Mouse (Mus musculus) induced T-regulatory cell, adult 2 months (primary cell): ENCODE data around the gene Ttc26.

ENCODE experiments used
- DNase-seq: peaks from one replicate; pipeline ENCODE4 v3.0.0-alpha.2; 2012; ENCODE audit warnings: low read depth

Gene Ttc26

DNA sequence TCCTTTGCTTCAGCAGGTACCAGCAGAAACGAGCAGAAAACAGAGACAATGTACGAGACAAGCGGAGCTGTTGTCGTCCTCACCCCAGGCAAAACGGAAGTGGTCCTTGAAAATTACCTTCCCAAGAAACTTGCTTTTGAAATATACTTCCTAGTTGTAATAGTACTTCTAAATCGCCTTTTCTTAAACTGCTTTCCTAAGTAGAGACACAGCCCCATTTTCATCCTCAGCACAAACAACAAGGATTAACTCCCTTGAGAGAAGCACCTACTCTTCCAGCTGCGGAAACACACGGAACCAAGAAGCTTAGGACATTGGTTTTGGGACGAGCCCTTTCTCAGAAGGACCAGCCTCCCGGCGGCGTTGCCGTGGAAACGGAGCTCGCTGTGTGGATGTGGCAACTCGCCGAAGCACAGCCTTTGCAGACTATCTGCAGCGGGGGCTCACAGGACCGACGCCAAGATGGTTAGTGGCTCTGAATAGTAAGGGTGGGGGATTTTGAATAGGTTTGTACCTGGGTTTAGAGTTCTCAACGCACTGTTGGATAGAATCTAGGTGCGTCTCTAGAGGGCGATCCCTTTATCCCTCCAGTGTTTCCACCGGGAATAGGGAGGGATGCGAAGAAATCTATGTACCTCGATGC lies at the start of gene Ttc26:
Gene Ttc26, plus strand, starts transcription at position 341 of the 643 bp plus-strand sequence.
- DNase-seq, result peak; percentile 96

DNA sequence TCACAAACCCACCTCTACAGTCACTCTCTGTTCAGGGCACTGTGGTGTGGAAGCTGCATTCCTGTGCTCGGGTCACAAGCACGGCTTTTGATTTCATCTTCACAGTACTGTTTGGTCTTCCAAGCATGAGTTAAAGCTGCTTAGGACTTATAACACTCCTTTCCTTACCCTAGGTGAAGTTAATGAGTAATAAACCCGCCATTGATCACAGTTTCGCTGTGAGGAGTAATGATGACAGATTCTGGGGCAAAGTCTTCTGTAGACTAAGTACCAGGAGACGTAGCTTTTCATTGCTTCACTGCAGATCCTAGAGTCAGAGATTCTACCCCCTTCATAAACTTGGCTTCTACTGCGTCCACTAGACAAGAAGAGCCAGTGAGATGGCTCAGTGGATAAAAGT lies 46.0 kb upstream of the Ttc26 start:
- DNase-seq, result no peak

DNA sequence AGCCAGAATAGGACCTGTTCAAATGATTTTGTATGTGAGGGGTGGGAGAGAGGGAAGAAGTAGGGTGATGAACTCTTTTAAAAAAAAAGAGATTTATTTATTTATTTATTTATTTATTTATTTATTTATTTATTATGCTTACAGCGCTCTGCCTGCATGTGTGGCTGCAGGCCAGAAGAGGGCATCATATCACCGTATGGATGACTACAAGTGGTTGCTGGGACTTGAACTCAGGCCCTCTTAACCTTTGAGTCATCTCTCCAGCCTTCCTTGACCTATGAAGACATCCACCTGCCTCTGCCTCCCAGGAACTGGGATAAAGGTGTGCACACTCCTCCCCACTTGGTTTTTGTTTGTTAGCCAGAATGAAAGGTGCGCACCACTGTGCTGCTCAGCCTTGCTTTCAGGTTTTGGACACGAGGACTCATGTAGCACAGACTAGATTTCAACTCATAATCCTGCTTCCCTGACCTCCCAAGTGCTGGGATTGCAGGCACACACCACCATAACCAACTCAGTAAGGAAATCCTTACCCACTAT lies 44.0 kb upstream of the Ttc26 start:
- peak; percentile 61 for DNase-seq

DNA sequence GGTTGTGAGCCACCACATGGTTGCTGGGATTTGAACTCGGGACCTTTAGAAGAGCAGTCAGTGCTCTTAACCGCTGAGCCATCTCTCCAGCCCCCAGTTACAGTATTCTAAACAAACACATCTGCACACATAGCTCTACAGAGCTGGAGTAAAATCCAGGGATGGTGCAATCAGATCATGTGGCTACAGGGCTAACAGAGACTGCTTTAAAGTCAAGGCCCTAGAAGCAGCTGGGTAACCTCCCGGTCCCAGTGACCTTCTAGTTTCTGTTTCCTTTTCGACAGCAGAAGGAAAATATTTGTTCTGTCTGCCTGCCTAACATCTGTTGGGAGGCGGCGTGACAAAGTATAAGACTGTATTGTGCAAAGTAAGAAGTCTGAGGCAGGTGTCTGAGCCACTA lies 43.3 kb upstream of the Ttc26 start:
- peak; percentile 79 for DNase-seq

DNA sequence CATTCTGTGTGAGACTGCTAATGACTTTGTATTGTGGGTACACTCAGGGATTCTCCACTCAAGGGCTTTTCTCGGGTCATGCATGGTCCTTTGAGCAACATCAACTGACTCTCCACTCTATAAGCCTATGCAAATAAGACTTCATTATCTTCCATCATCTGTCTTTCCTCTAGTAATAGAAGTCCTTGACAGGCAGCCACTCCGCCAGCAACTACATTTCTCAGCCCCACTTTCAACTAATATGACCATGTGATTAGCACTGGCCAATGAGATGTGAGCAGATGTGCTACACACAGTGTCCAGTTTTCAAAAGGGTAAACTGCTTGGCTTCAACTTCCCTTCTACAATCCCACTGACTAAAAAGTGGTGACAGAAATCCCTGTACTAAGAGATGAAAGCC lies 42.2 kb upstream of the Ttc26 start:
- DNase-seq, result no peak

DNA sequence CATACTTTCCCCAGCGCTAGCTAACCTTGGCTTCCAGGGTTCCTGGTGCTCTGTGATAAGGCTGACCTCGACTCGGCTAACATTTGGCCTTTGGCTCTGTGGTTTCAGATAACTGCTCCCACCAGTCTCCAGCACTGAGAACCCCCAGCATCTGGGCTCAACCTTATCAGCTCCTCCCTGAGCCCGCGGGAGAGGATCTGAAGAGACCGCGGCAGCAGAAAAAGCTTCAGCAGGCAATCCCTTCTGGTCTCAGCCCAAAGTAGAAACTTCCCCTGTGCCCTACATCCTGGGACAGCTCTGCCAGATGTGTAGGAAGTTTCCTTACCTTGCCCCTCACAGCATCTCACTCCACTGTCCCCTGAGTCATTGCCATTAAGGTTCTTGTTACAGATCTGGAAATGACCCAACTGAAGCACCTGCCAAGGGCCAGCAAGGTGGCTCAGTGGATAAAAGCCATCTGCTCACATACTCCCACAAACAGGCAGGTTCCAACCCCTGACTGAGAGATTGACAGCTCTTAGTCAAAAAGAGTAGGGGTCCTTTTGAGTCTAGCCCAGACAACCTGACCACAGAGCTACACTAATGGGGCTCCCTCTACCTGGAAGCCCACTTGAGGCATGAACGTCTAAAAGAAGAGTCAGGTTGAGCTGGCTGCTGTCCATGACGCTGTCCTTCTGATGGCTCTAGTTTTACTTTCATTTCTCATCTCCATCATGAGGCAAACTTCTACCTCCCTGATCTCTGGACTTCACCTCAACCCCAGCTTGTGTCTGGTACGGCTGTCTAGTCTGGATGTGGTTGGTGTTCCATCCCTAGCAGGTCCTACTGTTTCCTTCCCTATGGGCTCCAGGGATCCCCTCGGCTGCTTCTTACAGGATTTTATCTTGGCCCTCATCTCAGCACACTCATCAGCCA lies 39.3 kb upstream of the Ttc26 start:
- peak; percentile 93 for DNase-seq

DNA sequence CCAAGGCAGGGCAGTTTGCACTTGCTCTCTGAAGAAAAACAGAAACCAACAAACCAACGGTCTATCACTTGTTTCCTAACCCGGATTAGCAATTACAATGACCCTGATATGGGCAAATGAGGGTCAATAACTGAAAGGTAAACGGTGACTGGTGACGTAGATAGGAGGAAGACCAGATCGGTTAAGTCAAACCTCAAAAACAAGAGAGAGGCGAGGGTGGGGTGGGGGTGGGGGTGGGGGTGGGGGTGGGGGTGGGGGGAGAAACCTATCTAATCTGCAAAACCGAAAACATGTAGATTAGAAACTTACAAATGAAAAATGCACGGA lies 38.6 kb upstream of the Ttc26 start:
- DNase-seq, result no peak

DNA sequence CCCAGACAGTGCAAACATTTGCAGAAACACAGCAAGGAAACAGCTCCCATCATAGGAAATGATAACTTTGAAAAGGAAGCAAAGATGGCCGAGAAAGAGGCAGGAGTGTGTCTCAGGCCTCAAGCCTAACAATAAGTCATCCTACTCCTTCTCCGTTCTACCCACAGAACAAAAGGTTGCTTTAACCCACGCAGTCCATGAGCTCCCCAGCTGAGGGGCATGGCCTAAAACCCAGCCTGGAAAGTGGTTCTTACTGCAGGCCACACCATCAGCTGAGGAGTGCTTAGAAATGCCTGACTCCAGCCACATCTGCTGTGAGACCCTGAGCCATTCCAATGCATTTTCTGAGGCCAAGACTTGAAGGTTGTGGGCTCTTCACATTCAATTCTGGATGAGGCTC lies 37.7 kb upstream of the Ttc26 start:
- no peak for DNase-seq

DNA sequence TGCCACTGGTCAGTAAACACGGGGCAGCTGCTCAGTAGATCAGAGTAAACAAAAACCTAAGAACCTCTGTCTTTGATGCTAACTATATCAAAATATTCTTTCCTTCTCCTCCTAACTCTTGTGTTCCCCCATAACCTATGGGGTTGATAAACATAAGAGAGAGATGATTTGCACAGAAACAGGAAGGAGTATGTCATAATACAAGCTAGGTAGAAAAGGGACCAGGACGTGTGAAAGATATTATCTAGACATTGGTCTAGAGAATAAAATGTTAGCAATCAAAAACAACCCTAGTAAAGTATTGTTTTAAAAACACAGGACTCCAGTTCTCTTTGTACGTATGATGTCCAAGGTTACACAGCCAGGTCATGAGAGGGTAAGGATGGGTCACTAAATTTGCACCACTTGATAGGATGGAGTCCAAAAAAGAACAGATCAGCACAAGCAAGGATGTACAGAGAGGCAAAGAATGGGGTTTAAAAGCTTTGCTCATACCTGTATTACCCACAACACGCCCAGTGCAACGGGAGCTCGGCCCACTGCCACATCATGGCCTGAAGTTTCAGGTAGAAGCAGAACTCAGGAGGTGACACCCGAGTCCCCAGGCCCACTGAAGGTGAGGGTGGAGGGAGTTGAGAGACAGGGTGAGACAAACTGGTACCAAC lies 37.1 kb upstream of the Ttc26 start:
- peak; percentile 81 for DNase-seq

DNA sequence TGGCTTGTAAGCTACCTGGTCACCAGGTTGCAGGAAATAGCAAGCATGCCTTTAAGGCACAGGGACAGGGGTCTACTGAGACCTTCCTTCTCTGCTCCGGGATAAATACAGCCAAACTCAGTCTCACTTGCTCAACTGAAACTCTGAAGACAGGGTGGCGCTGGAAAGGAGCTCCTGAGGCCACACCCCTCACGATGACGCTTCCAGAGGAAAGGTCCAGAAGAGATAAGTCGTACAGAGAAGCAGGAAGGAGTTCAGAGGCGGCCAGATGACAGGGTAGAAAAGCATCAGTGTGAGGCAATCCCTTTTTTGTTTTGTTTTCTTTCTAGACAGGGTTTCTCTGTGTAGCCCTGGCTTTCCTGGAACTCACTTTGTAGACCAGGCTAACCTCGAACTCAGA lies 35.5 kb upstream of the Ttc26 start:
- peak; percentile 94 for DNase-seq

DNA sequence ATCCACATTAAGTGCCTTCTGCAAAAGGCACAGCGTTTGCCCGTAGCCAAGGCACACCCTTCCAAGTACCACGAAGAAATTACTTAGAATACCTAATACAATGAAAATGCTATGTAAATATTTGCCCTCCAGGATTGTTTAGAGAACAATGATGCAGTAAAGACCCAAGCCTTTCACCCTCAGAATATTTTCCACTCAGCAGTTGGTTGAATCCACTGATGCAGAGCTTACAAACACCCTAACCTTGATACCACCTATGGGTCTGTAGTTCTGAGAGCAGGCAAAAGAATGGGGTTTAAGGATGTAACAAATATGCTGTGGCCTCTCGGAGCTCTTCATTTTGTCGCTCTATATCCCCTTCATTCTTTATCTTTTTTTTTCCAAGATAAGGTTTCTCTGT lies 33.4 kb upstream of the Ttc26 start:
- peak; percentile 71 for DNase-seq

DNA sequence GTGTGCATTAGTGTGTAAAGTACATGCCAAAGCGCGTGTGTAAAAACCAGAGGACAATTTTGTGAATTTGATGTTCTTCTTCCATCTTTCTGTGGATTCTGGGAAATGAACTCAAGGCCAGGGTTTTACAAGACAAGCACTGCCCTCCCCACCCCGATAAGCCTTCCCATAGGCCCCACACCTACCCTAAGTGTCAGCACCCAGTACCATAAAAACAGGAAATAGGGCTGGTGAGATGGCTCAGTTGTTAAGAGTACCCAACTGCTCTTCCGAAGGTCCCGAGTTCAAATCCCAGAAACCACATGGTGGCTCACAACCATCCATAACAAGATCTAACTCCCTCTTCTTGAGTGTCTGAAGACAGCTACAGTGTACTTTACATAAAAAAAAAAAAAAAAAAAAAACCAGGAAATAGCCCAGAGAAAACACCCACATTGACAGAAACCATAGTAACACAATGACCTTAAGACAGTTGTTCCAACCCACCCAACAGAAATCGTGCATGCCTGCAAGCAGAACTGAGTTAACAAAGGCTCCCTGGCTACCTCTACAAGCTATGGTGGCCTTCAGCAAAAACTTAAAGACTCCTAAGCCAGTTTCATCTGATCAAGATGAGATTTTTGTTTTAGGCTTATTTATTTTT lies 32.3 kb upstream of the Ttc26 start:
- DNase-seq, result peak; percentile 79

DNA sequence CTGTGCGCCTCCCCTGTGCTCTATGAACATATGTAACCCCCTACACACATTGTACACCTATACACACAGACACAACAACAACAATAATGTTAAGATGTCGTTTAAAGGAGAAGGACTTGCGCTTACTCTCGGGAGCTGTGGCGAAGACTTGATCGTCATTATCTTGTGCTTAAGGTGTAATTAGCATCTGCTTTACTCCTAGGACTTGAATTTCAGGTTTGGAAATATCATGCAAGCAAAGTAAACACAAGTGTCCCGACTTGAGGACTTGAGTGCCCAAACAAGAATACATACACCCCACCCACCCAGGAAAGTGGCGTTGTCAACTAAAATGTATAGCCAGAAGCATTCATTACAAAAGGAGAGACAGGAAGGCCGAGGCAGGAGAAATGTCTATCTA lies 31.5 kb upstream of the Ttc26 start:
- peak; percentile 60 for DNase-seq

DNA sequence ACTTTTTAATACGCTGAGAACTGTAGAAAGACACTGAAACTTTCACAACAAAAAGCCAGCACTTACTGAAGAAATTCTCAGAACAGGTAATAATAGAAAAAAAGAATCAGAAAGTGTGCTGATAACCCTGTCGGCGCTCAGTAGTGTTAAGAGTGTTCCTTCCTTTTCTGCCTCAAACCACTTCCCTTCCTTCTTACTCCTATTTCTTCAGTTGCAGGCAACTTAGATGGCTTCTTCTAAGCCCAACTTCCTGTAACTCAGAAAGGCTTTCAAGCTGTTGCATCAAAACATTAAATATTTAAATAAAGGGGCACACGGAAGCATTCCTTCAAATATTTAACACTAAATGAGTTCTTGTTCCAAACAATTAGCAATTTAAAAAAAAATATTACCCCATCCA lies 29.3 kb upstream of the Ttc26 start:
- peak; percentile 80 for DNase-seq

DNA sequence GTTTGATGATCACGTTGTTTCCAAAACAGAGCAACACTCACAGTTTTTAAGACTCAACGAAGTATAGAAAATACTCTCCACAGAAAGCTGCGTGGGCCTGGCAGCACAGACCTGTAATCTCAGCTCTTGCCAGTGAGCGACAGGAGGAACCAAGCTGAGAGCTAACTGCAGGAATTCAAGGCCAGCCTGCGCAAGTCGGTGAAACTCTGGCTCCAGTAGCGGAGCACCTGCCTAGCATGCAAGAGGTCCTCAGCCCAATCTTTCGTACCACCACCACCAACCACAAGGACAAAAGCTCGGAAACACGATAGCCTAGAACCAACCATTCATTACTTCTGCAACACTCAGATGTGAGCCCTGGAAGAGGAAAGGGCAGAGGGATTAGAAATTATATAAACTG lies 28.8 kb upstream of the Ttc26 start:
- no peak for DNase-seq

DNA sequence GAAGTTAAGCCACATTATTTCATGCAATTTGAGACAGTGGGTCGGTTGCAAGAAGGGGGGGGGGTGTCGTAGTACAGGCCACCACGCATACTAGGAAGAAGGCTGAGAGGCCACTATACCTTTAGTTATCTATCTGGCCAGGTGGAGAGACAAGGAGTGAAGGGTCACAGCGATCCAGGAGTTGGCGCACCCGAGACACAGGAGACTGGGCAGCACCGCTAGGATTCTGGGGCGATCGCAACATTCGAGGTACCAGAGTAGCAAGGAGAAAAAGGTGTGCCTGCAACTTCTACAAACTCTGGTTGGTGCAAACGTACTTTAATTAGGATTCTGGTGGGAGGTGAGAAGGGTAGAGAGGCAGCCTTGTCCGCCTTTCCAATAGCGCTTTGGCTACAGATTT lies 28.1 kb upstream of the Ttc26 start:
- DNase-seq, result peak; percentile 54

DNA sequence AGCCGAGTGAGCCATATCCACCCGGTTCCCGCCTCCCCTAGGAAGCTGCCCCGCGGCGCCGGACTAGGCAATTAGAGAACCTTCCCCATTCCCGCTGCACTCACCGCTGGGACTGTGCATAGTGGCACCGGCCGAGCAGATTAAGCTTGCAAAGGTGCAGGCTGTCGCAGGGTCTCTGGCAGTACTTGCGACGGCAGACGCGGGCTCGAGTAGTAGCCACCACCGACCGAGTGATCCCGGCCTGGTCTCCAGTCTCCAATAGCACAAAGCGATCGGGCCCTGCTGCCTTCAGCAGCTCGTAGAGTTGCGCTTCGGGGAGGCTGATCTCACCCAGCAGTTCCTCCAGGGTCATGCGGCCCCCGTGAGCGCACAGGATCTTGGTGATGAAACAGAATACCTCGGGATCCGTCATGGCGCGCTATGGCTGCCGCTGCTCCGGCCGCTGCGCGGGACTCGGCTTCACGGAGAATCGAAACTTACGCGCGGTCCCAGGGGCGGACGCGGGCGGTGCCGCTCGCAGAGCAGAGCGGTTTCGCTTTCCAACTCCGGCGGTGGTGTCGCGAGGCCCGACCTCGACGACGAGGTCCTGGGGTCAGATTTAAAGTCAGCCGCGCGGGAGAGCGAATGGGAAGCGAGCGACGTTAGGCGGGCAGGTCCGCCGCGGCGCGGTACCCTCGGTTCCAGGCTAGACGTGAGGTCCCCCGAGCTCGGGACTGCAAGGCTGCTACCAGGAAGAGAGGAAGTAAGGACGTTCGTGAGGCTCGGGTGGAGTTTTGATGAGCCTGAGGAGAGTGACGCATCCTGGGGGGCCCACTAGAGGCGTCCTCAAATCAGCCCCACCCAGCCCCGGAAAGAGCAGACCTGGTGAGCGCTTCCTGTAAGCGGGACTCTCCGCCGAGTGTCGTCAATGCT lies 27.2 kb upstream of the Ttc26 start, which contains the start of gene Zc3hav1:
Gene Zc3hav1, minus strand, starts transcription at position 793 of the 912 bp plus-strand sequence.
- peak; percentile 98 for DNase-seq

DNA sequence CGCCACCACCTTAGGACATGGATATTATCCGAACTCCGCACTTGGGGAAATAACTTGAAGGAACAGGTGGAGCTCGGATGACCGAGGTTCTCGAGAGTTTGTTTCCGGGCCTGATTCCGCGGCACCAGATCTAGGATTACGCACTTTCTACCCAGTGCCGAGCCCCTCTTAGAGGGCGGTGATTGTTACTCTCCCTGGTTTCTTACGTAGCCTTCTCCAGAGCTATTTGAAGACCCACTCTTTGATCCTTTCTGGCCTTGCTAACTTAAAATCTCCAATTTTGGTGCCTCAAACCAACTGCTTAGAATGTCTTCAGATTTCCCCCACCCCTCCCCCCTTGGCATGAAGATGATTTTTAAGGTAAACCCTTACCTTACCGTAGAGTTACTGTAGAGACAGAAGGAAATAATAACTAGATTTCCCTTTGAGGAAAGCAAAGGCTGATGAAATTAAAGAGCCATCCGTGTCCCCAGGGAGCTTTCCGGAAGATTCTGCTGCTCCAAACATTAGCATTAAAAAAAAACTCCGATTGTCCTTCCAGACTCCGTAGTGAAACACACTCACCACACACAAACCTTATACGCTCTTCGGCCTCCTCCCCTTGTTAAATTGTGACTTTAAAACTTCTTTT lies 26.4 kb upstream of the Ttc26 start:
- no peak for DNase-seq

DNA sequence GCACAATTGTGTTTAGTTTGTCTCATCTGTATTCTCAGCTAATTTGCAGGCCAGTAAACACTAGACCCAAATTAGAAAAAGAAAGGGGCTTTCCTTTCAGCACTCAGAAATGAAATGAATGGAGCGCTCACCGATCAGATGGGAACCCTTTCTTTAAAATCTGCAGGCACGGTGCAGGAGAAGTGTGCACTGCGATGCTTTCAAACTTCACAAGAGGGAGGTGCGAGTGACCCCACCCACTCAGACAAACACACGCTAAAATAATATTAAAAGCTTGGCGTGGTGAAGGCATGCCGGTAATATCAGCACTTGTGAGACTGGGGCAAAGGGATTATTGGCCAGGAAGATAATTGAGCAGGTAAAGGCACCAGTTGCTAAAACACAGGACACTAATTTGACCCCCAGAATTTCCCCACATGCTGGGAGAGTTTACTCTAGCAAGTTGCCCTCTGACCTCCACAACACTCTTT lies 25.9 kb upstream of the Ttc26 start:
- peak; percentile 75 for DNase-seq

DNA sequence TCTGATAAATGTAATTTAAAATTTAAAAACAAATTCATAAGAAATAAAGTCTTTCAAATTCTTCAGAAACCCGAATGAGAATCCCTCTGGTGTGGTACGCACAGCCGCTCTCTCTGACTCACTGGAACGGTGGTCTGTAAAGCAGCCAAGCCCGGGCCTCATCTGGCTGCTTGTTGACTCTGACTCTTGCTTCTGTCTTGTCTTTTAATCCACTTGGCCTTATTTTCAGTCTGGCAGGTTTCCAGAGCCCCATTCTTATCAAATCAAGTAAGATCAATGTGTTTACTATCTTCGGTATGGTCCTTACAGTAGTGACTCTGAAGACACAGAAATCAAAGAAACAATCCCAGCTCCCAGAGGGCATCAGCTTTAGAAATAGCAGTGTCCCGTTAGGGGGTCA lies 25.4 kb upstream of the Ttc26 start:
- DNase-seq, result peak; percentile 58
